ENCODE assay signal across 18 mouse cellular contexts in the genomic region with DNA sequence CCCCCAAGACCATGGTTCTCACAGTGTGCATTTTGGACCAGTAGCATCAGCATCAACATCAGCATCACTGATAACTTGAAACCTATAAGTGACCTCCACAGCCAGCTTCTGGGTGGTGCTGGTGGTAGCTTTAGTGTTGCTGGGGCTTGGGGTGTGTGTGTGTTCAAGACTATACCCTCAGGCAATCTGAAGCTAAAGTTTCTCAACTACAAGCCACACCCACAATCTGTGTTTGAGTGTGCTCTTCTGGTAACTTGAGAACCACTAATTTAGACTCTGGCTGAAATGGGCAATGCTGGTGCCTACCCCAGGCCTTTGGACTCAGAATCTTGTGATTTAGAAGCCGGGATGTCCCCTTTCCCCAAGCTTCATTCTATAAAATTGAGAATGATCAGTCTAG.
"Had no signal": no experiment of that assay in that cellular context is flagged by ENCODE, and none has a peak within 500 bp of the region (broad histone marks: within the 10 kb centered on the region; RNA-seq: fewer than 3 reads in every experiment).

No protein-coding gene starts in this region.

- H3K4me2 ChIP-seq: limb, embryonic 12.5 days; limb, embryonic 15.5 days; liver, embryonic 11.5 days; lung, embryonic 14.5 days; midbrain, embryonic 13.5 days had no signal

- H3K9me3 ChIP-seq: limb, embryonic 12.5 days; limb, embryonic 15.5 days; megakaryocyte, embryonic 14.5 days; midbrain, embryonic 10.5 days; midbrain, embryonic 13.5 days had no signal

- DNase-seq: kidney, postnatal 25 days; left cerebral cortex, postnatal 4 days; liver, postnatal 0 days; lung, embryonic 14.5 days; lung, postnatal 36 days; thymus, adult 18-20 months; thymus, postnatal 4 days had no signal

- H3K27me3 ChIP-seq: limb, embryonic 12.5 days; limb, embryonic 15.5 days; midbrain, embryonic 13.5 days had no signal

- H3K4me1 ChIP-seq: megakaryocyte, embryonic 14.5 days; midbrain, embryonic 10.5 days; midbrain, embryonic 13.5 days had no signal

- ATAC-seq: liver, postnatal 0 days; lung, postnatal 0 days; midbrain, embryonic 13.5 days; midbrain, embryonic 16.5 days had no signal

- H3K27ac ChIP-seq: kidney, postnatal 0 days; limb, embryonic 12.5 days; limb, embryonic 15.5 days; liver, embryonic 14.5 days; midbrain, embryonic 10.5 days; midbrain, embryonic 13.5 days had no signal

- H3K36me3 ChIP-seq: limb, embryonic 12.5 days; limb, embryonic 15.5 days; midbrain, embryonic 10.5 days; midbrain, embryonic 13.5 days had no signal

- H3K4me3 ChIP-seq: limb, embryonic 12.5 days; limb, embryonic 15.5 days; megakaryocyte, embryonic 14.5 days; midbrain, embryonic 10.5 days; midbrain, embryonic 13.5 days; myocyte had no signal

- H3K9ac ChIP-seq: limb, embryonic 12.5 days; limb, embryonic 15.5 days; liver, embryonic 14.5 days; liver, postnatal 0 days; lung, embryonic 14.5 days; midbrain, embryonic 13.5 days had no signal
